Mouse (Mus musculus): ENCODE data around the gene Sez6l. TPM values are rescaled to one million over a fixed set of nuclear protein-coding genes. Genes with fewer than 3 reads are reported as not detected.

The Sez6l gene
- total and polyA plus RNA-seq, 3 experiments: 0.11 TPM; not detected in 2

DNA sequence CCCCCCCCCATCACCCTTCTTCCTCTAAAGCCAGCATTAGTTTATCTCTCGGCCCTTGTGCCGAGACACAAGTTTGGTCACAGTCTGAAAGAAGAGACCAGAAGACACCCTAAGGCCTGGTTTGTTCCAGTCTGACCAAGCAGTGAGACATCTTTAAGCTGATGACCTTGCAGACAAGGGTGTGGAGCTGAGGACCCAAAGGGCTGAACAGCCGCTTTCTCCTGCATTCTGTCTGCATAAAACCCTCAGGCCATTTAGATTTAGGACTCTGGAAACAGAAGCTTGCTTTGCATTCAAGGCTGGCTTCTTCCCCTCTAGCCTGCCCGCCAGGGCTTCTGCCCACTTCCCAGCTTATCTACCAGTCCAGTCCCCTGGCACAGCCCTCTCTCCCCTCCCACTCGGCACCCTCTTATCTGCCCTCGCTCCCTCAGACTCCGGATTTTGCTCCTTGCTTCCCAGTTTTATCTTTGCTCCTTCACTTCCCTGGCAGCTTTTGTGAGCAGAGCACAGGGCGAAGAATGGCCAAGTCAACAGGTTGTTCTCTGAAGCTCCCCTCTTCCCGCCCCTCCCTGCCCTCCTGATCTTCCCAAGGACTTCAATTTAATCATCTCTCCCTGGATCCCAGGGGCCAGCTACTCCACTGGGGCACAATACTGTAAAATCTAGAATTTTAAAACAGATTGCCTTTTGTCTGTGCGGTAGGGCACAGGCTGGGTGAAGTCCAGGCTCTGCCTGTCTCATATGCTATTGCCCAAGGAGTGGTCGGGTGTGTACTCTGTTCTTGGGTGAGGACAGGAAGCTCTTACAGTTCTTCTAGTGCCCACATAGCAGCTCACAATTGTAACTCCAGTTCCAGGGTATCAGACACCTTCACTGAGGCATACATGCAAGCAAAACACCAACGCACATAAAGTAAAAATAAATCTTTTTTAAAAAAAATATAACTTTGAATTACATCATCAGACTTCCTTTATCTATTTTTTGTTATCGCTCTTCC lies 77.8 kb downstream of the Sez6l start:
- Histone ChIP-seq H3K36me3 (replicated peaks) (no peaks in the 10 kb centered on the region), H3K4me1 (ENCODE audit: insufficient read depth, low read depth, low read length) (no peaks in the 10 kb centered on the region), H3K27me3 (ENCODE audit: insufficient read depth, low read length) (no peaks in the 10 kb centered on the region), H3K9me3 (replicated peaks) (peaks cover 89% of the 10 kb centered on the region), H3K4me3 (ENCODE audit: low read depth, low read length) (no peak overlapping the region; the same call in 1 of the 2 replicates)
- no peak for ATAC-seq (ENCODE audit: extremely low read depth, insufficient number of reproducible peaks, low FRiP score, poor library complexity, severe bottlenecking)
- TF ChIP-seq GATA1 (IDR thresholded peaks at IDR 0.05; ENCODE audit: borderline replicate concordance, low read length): no peak
- no peak for DNase-seq (ENCODE audit: low spot score)

DNA sequence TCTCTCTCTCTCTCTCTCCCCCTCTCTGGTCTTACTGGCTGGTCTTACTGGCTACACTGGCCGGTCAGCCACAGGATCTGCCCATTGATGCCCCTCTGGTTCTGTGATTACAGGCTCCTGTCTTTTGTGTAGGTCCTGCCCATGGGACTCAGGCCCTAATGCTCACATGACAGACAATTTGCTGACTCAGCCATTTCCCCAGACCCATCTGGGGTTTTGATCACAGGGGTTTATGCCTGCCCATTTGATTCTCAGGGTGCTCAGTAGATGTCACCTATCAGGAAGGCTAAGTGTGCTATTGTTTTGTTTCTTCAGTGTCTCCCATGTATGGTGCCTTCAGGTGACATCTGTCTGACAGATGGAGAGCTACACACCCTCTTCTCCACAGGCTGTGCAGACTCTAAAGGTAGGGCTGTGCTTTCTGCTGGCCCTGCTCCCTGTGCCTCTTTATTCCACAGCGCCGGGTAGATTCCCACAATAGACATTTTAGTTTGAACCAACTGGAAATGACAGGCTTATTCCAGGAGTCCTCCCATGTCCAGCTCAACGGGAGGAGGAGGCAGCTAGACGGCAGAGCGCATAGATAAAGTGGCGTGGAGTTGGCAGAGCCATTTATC lies 80.1 kb downstream of the Sez6l start:
- no peaks in the 10 kb centered on the region for H3K4me1 ChIP-seq (ENCODE audit: insufficient read depth, low read depth, low read length)
- no peaks in the 10 kb centered on the region for H3K27me3 ChIP-seq (ENCODE audit: insufficient read depth, low read length)
- no peak for ATAC-seq (ENCODE audit: extremely low read depth, insufficient number of reproducible peaks, low FRiP score, poor library complexity, severe bottlenecking)
- no peaks in the 10 kb centered on the region for H3K36me3 ChIP-seq (replicated peaks)
- H3K9me3 ChIP-seq (replicated peaks): peaks cover 83% of the 10 kb centered on the region
- TF ChIP-seq GATA1 (IDR thresholded peaks at IDR 0.05; ENCODE audit: borderline replicate concordance, low read length) (no peak), CTCF (IDR thresholded peaks at IDR 0.05; ENCODE audit: low read depth, low read length) (no peak), POLR2AphosphoS5 (IDR thresholded peaks at IDR 0.05; ENCODE audit: insufficient replicate concordance, low read depth, low read length) (no peak), TAL1 (conservative IDR thresholded peaks at IDR 0.05; ENCODE audit: low read depth, low read length) (no peak), GATA2 (IDR thresholded peaks at IDR 0.05; ENCODE audit: borderline replicate concordance, low read depth, low read length) (no peak)
- no peak for DNase-seq (ENCODE audit: low spot score)
- no peak overlapping the region for H3K4me3 ChIP-seq (ENCODE audit: low read depth, low read length)

DNA sequence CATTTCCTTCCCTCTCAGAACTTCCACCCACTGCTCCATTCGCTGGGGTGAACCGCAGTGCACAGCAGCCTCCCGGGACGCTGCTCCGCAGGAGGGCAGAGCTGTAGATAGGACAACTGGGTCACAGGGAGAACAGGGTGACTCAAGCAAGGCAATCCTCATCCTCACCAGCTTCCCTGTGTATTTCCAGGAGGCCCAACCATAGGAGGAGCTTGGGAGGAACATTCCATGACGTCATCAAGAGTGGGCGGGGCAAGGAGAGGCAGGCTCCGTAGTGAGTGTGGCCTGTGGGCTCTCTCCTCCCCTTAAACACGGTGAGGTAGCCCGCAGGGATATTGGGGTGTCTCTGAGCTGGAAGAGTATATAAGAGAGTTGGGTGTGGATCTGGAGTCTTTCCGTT lies 83.5 kb downstream of the Sez6l start:
- Histone ChIP-seq H3K36me3 (replicated peaks) (no peaks in the 10 kb centered on the region), H3K4me3 (ENCODE audit: low read depth, low read length) (no peak overlapping the region), H3K4me1 (ENCODE audit: insufficient read depth, low read depth, low read length) (no peaks in the 10 kb centered on the region), H3K9me3 (replicated peaks) (peaks cover 90% of the 10 kb centered on the region), H3K27me3 (ENCODE audit: insufficient read depth, low read length) (no peaks in the 10 kb centered on the region)
- DNase-seq (ENCODE audit: low spot score) (no peak), ATAC-seq (ENCODE audit: extremely low read depth, insufficient number of reproducible peaks, low FRiP score, poor library complexity, severe bottlenecking) (no peak)
- TF ChIP-seq POLR2AphosphoS5 (IDR thresholded peaks at IDR 0.05; ENCODE audit: insufficient replicate concordance, low read depth, low read length) (no peak), CTCF (IDR thresholded peaks at IDR 0.05; ENCODE audit: low read depth, low read length) (no peak), GATA2 (IDR thresholded peaks at IDR 0.05; ENCODE audit: borderline replicate concordance, low read depth, low read length) (no peak), TAL1 (conservative IDR thresholded peaks at IDR 0.05; ENCODE audit: low read depth, low read length) (no peak), GATA1 (IDR thresholded peaks at IDR 0.05; ENCODE audit: borderline replicate concordance, low read length) (no peak)

DNA sequence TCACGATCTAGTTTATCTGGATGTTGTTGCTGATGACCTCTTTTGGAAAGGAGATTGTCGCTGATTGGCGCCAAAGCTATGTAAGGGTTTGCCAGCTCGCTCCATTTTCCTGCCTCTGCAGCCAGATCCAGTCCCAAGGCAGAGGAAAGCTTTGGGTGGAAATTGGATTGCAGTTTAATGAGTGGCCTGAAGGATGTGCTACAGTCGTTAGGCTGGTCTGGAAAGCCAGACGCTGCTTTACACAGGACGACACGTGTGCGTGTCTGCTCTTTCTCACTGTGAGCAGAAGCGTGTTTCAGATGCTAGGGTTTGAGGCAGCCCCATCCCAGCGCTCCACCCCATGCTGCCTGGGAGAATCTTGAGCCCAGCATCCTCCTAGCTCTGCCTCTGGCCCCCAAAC lies 85.5 kb downstream of the Sez6l start:
- Histone ChIP-seq H3K4me1 (ENCODE audit: insufficient read depth, low read depth, low read length) (no peaks in the 10 kb centered on the region), H3K36me3 (replicated peaks) (no peaks in the 10 kb centered on the region), H3K4me3 (ENCODE audit: low read depth, low read length) (no peak overlapping the region), H3K27me3 (ENCODE audit: insufficient read depth, low read length) (no peaks in the 10 kb centered on the region), H3K9me3 (replicated peaks) (peaks cover 89% of the 10 kb centered on the region)
- ATAC-seq (ENCODE audit: extremely low read depth, insufficient number of reproducible peaks, low FRiP score, poor library complexity, severe bottlenecking) (no peak), DNase-seq (ENCODE audit: low spot score) (no peak)
- TF ChIP-seq GATA2 (IDR thresholded peaks at IDR 0.05; ENCODE audit: borderline replicate concordance, low read depth, low read length) (no peak), TAL1 (conservative IDR thresholded peaks at IDR 0.05; ENCODE audit: low read depth, low read length) (no peak), POLR2AphosphoS5 (IDR thresholded peaks at IDR 0.05; ENCODE audit: insufficient replicate concordance, low read depth, low read length) (no peak), CTCF (IDR thresholded peaks at IDR 0.05; ENCODE audit: low read depth, low read length) (no peak), GATA1 (IDR thresholded peaks at IDR 0.05; ENCODE audit: borderline replicate concordance, low read length) (no peak)

DNA sequence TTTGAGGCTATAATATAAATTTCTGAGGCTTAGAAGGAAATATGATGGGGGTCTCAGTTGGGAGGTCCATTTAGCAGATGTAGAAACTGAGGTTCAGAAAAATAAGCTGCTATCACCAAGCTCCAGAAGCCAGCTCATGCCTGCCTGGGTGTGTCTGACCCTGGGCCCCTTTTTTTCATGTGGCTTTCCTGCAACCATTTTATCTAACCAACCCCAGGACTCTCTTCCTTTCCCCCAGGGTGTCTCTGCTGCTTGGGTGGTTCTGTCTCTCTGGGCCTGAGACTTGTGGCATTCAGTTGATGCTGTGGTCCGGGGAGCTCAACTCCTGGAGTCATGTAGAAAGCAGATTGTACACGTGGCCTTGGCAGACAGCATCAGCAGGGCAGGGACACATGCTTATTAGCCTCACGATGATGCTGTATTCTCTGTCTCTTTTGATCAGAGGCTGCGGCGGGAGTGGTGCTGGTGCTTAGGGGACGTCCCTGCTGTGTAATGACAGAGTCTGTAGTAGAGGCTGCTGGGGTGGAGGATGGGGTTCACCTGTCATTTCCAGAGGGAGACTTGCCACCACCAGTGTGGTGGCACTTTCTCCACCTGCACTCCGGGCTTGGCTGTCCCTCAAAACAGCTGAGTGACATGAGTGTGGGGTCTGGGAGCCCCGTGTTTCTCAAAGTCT lies 88.7 kb downstream of the Sez6l start:
- no peak for DNase-seq (ENCODE audit: low spot score)
- H3K36me3 ChIP-seq (replicated peaks): no peaks in the 10 kb centered on the region
- H3K4me3 ChIP-seq (ENCODE audit: low read depth, low read length): no peak overlapping the region
- no peak for ATAC-seq (ENCODE audit: extremely low read depth, insufficient number of reproducible peaks, low FRiP score, poor library complexity, severe bottlenecking)
- no peaks in the 10 kb centered on the region for H3K4me1 ChIP-seq (ENCODE audit: insufficient read depth, low read depth, low read length)
- peaks cover 88% of the 10 kb centered on the region for H3K9me3 ChIP-seq (replicated peaks)
- TF ChIP-seq CTCF (IDR thresholded peaks at IDR 0.05; ENCODE audit: low read depth, low read length): no peak
- no peak for TF ChIP-seq GATA1 (IDR thresholded peaks at IDR 0.05; ENCODE audit: borderline replicate concordance, low read length)
- TF ChIP-seq TAL1 (conservative IDR thresholded peaks at IDR 0.05; ENCODE audit: low read depth, low read length): no peak
- TF ChIP-seq GATA2 (IDR thresholded peaks at IDR 0.05; ENCODE audit: borderline replicate concordance, low read depth, low read length): no peak
- no peak for TF ChIP-seq POLR2AphosphoS5 (IDR thresholded peaks at IDR 0.05; ENCODE audit: insufficient replicate concordance, low read depth, low read length)
- no peaks in the 10 kb centered on the region for H3K27me3 ChIP-seq (ENCODE audit: insufficient read depth, low read length)

DNA sequence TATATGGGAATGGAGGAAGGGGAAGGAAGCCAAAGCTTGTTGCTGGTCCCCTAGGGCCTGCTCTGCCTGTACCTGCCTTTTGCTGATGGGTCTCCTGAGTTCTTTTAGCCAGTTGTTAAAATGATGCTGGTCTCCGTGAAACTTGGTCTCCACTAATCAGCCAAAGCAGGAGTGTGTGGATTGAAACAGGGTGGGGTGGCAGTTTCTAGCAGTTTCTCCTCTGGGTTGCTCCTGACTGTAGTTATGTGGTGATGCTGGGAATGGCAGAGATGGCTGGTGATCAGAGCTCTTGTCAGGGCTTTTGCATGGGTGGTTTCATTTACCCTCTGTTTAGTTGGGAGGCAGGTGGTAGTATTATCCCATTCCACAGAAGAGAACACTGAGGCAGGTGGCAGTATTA lies 89.5 kb downstream of the Sez6l start:
- TF ChIP-seq GATA2 (IDR thresholded peaks at IDR 0.05; ENCODE audit: borderline replicate concordance, low read depth, low read length): no peak
- no peak for TF ChIP-seq POLR2AphosphoS5 (IDR thresholded peaks at IDR 0.05; ENCODE audit: insufficient replicate concordance, low read depth, low read length)
- TF ChIP-seq TAL1 (conservative IDR thresholded peaks at IDR 0.05; ENCODE audit: low read depth, low read length): no peak
- no peak for TF ChIP-seq GATA1 (IDR thresholded peaks at IDR 0.05; ENCODE audit: borderline replicate concordance, low read length)
- no peak for TF ChIP-seq CTCF (IDR thresholded peaks at IDR 0.05; ENCODE audit: low read depth, low read length)
- DNase-seq (ENCODE audit: low spot score) (no peak), ATAC-seq (ENCODE audit: extremely low read depth, insufficient number of reproducible peaks, low FRiP score, poor library complexity, severe bottlenecking) (no peak)
- no peaks in the 10 kb centered on the region for H3K27me3 ChIP-seq (ENCODE audit: insufficient read depth, low read length)
- H3K4me3 ChIP-seq (ENCODE audit: low read depth, low read length): no peak overlapping the region
- no peaks in the 10 kb centered on the region for H3K4me1 ChIP-seq (ENCODE audit: insufficient read depth, low read depth, low read length)
- H3K9me3 ChIP-seq (replicated peaks): peaks cover 88% of the 10 kb centered on the region
- no peaks in the 10 kb centered on the region for H3K36me3 ChIP-seq (replicated peaks)
